Mouse (Mus musculus): ENCODE data around the gene Csrnp3.

The Csrnp3 gene

GRCm38 (mm10) chr2:65953726-65954340, 108.3 kb downstream of the Csrnp3 start:
- no peak for DNase-seq

GRCm38 (mm10) chr2:65955804-65956203, 110.2 kb downstream of the Csrnp3 start:
- DNase-seq = no peak

GRCm38 (mm10) chr2:65956727-65957126, 111.2 kb downstream of the Csrnp3 start:
- DNase-seq = no peak

GRCm38 (mm10) chr2:65963420-65963819, 117.9 kb downstream of the Csrnp3 start:
- no peak for DNase-seq

- DNase-seq = no peak
These were observed 123.2 kb downstream of the Csrnp3 start for GRCm38 (mm10) chr2:65968810-65969209.

- DNase-seq = no peak
These were observed 128.3 kb downstream of the Csrnp3 start for GRCm38 (mm10) chr2:65973907-65974306.

- DNase-seq = no peak
These were observed 129.8 kb downstream of the Csrnp3 start for GRCm38 (mm10) chr2:65975383-65975782.

- no peak for DNase-seq
These were observed 133.9 kb downstream of the Csrnp3 start for GRCm38 (mm10) chr2:65979338-65980053.

- no peak for DNase-seq
These were observed 135.9 kb downstream of the Csrnp3 start for GRCm38 (mm10) chr2:65981470-65981869.

GRCm38 (mm10) chr2:65981965-65982364, 136.4 kb downstream of the Csrnp3 start:
- no peak for DNase-seq

GRCm38 (mm10) chr2:65985706-65986105, 140.1 kb downstream of the Csrnp3 start:
- DNase-seq = no peak

- peak; percentile 31 for DNase-seq
These were observed 141.5 kb downstream of the Csrnp3 start for GRCm38 (mm10) chr2:65987069-65987468.

- peak; percentile 94 for DNase-seq
These were observed 142.0 kb downstream of the Csrnp3 start for GRCm38 (mm10) chr2:65987588-65987987.

GRCm38 (mm10) chr2:65988788-65989187, 143.2 kb downstream of the Csrnp3 start:
- DNase-seq = no peak

GRCm38 (mm10) chr2:65990108-65990507, 144.5 kb downstream of the Csrnp3 start:
- peak; percentile 36 for DNase-seq

GRCm38 (mm10) chr2:65990754-65991153, 145.2 kb downstream of the Csrnp3 start:
- no peak for DNase-seq

GRCm38 (mm10) chr2:65993371-65993770, 147.8 kb downstream of the Csrnp3 start:
- peak; percentile 29 for DNase-seq

GRCm38 (mm10) chr2:65994886-65995468, 149.4 kb downstream of the Csrnp3 start:
- peak; percentile 76 for DNase-seq

GRCm38 (mm10) chr2:65998747-65999146, 153.2 kb downstream of the Csrnp3 start:
- no peak for DNase-seq

- no peak for DNase-seq
These were observed 163.6 kb downstream of the Csrnp3 start for GRCm38 (mm10) chr2:66008995-66009654.

- no peak for DNase-seq
These were observed 164.1 kb downstream of the Csrnp3 start for GRCm38 (mm10) chr2:66009677-66010076.

- DNase-seq = no peak
These were observed 173.1 kb downstream of the Csrnp3 start for GRCm38 (mm10) chr2:66018711-66019110.

- DNase-seq = no peak
These were observed 173.7 kb downstream of the Csrnp3 start for GRCm38 (mm10) chr2:66019235-66019634.

- DNase-seq = no peak
These were observed 177.9 kb downstream of the Csrnp3 start for GRCm38 (mm10) chr2:66023419-66023818.

Data from kidney, adult 9 months (tissue).